Mouse (Mus musculus) left cerebral cortex, adult 8-10 months (tissue): ENCODE data around the gene Ehmt1. TPM values are rescaled to one million over a fixed set of nuclear protein-coding genes. Genes with fewer than 3 reads are reported as not detected.
A peak's percentile ranks its signal among the peaks of the same experiment; 100 is the strongest.
"Not testable (repeated sequence)": the region's sequence is repeated elsewhere in the genome, so short reads cannot be mapped to it uniquely, and the experiment has no call there.

ENCODE experiments used
- DNase-seq, 2 experiments: peaks; one replicate each; pipeline ENCODE4 v3.0.0; 2022; ENCODE audit warnings: low spot score in 2 of 2
- total RNA-seq, 4 experiments: library from RNA; stranded (reverse); gene quantifications; 2 replicates each; pipeline ENCODE4 v1.2.4; 2022

Ehmt1 gene
- 10 to 100 TPM; 54.3 to 69.5 (median 55.2) TPM for total RNA-seq

DNA sequence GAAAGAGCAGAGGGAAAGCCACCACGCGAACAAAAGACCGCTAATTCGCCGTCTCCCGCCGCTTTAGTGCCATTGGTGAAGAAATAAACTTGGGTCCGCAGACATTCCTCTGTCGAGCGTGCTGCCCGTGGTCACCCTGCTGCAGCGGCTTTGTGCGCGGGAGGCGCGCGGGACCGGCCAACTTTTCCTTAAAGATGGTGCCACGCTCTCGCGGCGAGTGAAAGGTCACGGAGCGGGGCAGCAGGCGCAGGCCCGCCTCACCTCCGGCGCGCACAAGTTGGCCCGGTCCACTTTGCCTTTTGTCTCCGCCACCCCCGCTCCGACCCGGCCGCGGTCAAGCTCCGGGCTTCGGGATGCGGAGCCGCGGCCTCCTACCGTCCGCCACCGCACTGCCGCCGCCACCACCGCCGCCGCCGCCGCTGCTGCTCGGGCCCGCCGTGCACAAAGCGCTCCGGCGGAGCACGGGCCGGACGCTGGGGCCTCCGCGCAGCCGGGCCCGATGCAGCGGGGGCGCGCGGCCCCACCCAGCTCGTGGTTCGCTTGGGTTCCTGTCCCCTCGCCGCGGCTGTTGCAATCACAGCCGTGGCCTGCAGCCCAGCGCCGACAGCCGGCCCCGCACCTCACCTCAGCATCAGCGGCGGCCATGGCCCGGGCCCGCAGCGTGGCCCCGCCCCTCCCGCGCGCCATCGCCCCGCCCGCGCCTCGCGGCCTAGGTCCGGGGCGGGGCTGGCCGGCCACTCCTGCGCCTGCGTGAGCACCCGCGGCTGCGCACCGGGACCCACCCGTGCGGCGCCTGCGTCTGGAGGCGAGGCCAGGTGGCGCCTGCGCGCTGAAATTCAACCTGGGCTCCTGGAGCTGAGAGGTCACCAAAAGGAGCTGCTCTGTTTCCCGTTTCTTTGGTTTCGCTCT, at the start of gene Ehmt1:
Gene Ehmt1, minus strand, starts transcription at position 685 of the 909 bp plus-strand sequence.
- peak; percentile 75 to 93 for DNase-seq

DNA sequence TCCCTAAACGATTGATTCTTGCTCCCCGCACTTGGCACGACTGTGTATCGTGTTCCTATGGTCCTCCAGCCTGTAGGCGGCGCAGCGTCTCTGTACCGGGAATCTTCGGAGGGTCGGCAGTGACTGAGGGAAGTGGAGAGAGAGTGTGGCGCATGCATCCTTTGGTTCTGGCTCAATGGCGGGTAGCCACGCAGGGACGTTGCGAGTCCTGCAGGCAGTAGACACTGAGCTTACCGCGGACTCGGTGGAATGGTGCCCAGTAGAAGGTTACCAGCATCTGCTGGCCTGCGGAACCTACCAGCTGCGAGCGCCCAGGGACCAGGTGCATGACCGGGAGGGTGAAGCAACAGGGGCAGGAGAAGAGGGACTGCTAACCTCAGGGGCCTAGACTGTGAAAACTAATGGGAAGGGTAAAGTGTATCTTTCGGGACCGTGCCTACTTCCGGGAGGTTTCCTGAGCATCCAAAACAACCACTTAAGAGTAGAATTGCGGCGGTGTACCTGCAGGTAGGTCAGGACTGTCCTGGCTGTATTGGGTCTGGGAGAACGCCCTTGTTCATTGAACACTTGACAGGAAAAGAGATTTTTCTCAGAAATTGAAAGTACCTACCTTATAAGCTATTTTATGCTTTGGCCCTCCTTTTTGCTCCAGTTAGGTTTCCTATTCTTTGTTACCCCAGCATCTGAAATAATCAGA, 43.0 kb upstream of the Ehmt1 start, which contains the start of gene Dph7:
Gene Dph7, plus strand, starts transcription at position 97 of the 697 bp plus-strand sequence.
- peak; percentile 77 to 79 for DNase-seq

DNA sequence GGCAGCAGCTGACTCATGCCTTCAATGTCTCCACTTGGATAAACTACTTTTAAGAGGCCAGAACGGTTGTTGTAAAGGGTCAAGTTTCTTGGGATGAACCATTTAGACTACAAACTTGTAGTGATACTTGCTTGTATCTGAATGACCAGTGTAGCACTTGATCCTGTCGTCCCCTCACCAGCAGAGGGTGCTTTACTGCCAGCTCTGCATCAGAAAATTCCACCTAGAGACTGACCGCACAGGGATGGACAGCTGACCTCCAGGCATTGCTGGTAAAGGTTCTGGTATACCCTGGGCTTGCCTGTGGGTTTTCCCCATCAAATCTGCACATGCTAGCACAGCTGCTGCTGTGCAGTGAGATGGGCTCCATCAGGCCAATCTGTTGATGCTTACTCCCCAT, 41.5 kb upstream of the Ehmt1 start:
- DNase-seq, result no peak

DNA sequence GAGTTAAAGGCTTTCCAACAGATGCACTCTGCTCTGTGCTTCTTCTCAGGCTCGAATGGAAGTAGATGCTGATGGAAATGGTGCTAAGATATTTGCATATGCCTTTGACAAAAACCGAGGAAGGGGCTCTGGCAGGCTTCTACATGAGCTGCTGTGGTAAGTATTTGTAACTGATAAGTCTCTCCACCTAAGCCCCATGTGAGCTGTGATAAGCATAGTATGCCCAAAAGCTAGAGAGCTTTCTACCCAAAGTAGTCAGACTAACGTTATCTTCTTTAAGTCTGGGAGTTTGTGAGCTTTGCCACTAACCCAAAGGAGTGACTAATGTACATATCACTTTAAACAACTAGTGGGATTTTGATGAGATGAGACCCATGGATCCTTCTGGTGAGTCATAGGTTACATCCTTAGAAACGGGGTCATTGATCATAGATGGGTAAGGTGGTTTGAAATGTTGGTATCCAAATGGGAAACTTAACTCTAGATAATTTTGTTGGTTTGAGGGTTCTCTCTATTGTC, 33.2 kb upstream of the Ehmt1 start:
- no peak for DNase-seq

DNA sequence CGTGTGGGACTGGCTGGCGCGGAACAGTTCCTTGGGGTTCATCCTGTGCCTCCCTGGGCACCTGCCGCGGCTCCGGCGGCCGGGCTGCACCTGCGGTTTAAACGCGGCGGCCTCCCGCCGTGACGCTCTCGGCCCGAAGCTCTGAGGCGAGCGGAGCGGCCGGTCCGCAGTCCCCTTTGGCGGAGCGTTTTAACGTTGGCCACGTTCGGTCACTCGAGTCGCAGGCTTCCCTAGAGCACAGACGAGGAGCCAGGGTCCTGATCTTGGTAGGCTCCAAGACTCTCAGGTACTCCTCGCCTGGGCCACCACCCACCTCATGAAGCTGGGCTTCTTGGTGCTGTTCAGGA, 30.7 kb upstream of the Ehmt1 start:
- DNase-seq, result no peak

DNA sequence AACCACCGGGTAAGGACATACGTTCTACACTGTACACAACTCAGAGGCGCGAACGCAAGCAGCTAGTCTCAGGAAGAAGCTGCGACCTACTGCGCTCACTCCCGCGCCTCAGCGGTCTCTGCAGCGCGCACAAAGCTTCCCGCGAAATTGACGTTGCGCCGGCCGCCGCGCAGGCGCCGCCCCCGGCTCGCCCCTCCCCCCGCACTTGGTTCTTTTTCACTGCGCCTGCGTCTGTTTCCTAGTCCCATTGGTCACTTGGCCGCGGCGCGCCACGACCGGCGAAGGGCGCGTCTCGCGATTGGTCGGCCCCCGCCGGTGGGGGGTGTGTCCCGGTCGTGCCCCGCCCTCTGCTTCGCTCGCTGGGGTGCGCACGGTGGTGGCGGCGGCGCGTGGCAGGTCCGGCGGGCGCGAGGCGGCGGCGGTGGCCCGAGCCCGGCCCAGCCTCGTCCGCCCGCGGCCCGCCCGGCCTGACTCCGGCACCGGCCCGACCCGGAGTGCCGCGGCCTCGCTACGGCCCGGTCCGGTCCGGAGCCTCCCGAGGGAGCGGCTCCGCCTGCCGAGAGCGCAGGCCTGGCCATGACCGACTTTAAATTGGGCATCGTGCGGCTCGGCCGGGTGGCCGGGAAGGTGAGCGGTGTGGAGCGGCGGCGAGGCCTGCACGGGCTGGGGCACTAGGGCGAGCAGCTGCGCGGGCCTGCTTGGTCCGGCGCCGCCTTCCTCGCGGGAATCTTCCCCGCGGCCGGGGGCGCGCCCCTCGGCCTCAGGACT, 30.2 kb upstream of the Ehmt1 start, which contains the start of gene Zmynd19:
Gene Zmynd19, plus strand, starts transcription at position 372 of the 768 bp plus-strand sequence.
- DNase-seq, result peak; percentile 92 to 96

DNA sequence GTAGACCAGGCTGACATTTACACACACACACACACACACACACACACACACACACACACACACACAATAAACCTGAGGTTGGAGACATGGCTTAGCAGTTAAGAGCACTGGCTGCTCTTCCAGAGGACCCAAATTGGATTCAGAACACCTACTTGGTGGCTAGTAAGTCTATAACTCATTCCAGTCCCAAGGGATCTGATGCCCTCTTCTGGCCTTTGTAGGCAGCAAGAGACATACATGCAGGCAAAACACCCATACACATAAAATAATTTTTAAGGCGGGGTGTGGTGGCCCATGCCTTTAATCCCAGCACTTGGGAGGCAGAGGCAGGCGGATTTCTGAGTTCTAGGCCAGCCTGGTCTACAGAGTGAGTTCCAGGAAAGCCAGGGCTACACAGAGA, 24.9 kb upstream of the Ehmt1 start:
- not testable (repeated sequence) for DNase-seq

DNA sequence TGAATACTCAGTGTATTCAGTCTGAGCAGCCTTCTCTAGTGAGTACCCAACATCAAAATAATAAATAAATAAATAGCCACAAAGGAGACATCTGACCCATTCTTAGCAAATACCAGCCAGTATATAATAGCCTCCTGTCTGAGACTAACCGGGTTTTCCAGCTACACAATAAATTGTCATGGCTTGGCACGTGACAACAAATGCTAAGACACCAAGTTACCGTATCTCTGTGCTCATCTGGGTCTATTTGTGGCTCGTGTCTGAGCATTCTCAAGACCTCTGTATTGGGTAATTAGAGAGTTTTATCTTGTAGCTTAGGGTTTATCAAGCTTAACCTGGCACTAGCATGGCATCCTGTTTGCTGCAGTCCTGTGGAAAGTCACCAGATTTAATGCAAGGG, 22.7 kb upstream of the Ehmt1 start:
- DNase-seq, result no peak

DNA sequence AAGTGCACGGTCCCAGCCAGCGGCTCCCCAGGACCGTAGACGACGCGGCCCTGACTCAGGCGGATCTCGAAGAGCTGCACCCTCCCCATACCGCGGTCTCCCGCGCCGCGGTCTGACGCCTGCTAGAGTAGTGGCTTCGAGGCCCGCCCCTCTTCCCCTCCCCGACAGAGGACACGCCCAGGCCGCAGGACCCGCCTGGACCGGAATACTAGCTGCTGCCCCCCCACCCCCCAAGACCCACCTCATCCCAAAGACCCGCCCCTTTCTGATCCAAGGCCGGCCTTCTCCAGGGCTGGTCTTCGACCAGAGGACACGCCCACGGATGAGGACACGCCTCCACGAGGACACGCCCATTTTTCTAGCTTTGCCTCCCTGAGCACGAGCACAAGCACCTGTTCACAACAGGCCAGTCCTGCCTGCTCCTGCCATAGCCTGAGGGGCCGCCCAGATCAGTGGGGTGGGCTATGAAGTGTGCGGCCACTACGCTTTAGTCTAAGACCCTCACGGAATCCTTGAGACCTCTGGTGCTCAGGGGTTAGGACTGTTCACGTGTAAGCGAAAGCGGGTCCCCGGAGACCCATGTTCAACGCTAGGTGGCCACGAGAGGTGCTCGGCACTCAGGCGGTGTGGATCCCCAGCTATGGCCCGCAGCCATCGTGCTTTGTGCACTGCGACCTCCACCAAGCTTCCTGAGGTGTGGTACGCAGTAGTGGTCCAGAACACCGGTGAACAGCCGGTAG, 15.8 kb upstream of the Ehmt1 start, which contains the start of gene Arrdc1:
Gene Arrdc1, minus strand, starts transcription at position 196 of the 740 bp plus-strand sequence.
- DNase-seq, result peak; percentile 46 to 88

DNA sequence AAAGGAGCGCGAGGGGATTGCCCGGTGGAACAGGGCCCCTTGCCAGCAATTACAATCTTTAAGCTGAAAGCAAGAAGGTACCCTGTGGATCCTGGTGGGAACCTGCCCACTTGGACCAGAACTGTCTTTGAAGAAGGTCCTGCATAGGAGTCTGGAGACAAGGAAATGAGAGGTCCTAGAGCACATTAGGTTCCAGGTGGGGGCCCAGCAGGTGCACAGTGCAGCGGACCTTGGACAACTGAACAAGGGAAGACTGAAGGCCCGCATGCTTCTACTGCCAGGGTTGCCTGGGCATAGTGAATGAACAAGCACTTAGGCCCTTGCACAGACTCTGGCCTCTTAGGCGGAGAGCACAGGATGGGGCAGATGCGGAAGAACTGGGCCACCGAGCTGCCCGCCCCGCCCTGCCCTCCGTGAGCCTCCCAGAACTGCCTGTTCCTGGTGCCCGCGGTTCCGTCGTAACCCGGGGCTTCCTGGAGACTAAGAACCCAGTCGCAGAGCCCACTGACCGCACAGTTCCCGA, 15.1 kb upstream of the Ehmt1 start:
- DNase-seq, result no peak

DNA sequence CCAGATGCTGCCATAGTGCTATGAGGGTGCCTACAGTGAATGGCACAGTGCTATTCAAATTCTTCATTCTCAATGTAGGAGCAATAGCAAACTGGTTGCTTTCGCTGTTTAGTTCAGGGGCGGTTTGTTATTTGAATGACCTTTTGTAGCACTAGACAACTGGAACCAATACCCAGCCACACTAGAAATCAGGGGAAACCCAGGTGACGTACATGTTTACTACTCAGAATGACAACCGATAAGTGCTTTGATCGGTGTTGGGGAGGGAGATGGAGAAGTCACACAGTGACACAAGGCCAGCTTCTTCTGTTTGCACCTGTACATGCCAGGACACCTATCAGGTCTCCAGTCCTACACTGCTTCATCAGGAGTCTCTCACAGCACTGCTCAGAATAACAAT, 10.2 kb upstream of the Ehmt1 start:
- DNase-seq, result no peak

DNA sequence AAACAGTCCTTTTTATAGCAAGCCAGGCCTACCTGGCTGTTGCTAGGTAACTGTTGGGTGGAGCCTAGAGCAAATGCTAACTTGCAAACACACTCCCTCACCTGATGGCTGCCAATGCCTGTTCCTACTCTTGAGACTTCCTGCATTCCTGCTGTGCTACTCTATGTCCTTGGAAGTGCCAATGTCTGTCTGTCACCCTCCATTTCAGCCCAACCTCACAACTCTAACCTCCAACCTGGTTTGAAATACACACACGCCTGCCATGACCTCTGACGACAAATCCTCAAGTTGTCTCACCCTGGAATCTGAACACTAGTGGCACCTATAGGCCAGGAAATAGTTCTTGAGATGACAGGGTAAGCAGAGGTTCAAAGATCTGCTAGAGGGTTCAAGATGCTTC, 9.7 kb upstream of the Ehmt1 start:
- no peak for DNase-seq

DNA sequence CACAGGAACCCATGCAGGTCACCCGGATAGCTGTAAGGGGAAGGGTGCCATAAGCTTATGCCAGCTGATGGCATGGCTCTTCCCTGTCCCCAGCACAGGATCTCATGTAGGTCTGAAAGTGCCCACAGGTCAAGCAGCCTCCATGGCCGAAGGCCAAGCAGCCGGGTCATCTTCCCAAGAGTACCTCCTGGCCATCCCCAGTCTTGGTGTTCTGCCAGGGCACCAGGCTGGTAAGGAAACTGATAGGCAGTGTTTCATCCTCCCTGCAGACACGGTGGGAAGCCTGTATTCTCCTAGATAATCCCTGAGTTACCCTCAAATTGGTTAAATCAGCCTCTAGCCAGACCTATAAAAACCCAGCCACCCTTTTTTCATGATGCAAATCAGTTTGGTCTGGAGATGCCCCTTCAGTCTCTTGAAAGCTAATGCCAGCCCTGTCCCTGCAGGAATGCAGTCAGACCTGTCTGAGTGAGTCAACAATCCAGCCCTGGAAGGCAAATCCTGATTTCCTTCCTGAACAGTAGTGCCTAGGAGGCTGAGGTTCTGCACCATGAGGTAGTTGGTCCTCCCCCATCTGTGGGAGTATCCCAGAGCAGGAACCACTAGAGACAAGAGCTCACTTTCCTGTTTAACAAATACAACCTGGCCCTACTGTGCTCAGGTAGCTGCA, 8.5 kb upstream of the Ehmt1 start:
- DNase-seq, result no peak

DNA sequence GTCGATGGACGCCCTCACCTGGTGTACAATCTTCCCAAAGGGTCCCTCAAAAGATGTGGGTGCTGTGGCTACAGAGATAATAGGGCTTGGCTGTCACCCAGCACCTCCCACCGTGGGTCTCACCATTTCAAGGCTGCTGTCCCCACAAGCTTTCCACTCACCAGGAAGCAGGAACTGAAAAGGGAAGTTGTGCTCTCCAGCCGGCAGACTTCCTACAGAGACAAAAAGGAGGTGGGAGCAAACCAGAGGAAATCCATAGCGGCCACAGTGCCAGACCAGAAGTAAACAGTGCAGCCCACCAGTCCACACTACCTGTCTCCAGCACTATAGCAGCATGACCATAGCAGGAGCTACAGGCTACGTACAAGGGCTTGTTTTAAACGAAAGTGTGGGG, 7.5 kb upstream of the Ehmt1 start:
- DNase-seq, result no peak

DNA sequence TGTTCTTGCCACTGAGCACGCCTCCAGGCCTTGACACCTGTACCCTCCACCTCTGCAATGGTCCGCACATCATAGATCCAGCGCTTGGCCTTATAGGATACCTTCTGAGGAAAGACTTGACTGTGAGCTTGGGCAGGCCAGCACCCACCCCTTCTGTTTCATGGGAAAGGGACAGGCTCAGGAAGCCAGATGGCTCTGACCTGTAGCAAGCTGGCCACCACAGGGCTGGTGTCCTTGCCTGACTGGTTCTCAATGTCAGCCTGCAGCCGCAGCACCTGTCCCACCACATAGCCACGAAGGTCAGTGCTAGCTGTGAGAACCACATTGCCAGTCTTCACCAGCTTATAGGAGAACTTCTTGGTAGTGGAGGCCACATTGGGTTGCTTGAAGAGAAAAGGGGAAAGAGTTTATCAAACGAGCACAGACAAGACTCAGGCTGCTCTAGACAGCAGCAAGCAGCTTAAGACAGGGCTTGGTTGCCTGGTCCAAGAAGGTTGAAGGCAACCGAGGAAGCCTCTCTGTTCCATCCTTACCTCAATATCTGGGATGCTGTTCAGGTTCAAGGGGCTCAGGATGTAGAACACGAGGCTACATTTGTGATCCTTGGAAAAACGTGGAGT, 7.0 kb upstream of the Ehmt1 start:
- no peak for DNase-seq

DNA sequence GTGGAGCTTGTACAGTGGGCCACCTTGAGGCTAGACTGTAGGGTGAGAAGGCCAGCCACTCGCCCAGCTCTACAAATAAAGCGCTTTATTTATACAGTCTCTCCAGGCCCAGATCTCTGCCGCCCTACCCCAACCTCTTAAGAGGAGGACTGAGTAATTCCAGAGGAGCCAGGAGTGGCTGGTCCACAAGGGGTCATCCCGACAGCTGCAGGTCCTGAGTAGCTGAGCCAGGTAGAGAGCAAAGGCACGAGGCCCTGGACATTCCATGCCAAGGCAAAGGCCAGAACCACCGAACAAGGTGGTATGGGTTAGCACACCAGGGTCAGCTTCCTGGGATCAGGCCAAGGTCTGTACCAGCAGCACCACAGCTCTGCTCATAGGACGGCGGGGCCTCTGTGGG, 5.9 kb upstream of the Ehmt1 start:
- no peak for DNase-seq

DNA sequence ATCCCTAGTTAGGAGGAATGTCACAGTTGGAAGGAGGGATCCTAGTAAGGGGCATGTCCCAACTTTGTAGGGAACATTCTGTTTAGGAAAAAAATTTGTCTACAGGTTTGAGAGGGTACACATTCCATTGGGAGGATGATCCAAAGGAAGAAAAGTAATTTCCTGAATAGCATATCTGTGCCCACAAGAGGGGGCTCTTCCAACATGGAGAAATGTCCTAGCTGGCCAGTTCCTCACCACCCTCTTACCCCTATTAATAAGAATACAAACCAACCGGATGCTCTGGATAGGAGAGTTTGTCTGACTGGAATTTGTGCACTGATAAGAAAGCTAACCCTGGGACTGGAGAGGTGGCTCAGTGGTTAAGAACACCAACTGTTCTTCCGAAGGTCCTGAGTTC, 4.1 kb upstream of the Ehmt1 start:
- DNase-seq, result no peak

DNA sequence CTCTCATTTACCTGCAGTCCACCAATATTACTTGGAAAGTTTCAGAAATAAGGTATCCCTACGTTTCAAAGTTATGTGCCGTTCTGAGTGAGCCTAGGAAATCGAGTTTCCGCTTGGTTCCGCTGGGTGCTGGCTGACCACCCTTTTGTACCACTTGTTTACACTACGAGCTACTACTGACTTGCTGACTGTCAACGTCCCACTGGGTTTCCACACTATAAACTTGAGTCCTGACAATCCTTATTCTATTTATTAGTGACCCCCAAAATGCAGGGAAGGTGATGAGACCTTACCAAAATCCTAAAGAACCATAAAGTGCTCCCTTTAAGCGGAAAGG, 393 bp upstream of the Ehmt1 start:
- no peak for DNase-seq

DNA sequence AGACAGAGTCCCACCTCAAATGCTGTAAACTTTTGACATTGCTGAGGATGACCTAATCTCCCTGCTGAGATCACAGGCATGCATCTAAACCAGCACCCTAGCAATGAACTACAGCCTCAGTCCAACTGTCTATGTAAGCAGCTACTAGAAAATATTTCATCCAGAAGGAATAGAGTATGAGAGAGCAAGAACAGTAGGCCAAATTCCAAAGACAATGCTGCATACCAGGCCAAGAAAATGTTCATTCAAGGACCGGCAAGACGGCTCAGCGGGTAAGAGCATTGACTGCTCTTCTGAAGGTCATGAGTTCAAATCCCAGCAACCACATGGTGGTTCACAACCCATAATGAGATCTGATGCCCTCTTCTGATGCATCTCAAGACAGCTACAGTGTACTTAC, 4.7 kb downstream of the Ehmt1 start:
- no peak for DNase-seq

DNA sequence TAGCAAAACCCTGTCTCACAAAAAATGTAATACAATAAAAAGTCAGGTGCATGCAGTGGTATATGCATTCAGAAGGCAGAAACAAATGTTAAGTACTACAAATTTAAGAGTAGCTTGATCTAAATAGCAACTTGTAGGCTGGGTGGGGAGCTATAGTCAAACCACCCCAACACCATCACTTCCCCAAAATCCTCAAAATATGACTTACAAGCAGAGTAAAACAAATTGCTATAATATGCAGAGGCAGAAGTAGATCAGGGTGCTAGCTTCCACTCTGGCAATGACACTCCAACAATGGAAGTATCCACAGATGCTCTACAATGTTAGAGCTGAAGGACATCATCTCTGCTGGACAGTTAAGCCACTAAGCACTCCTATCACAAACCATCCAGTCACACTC, 6.8 kb downstream of the Ehmt1 start:
- no peak for DNase-seq
